Mouse (Mus musculus) B cell, adult (primary cell): ENCODE data around the gene Olfr57. TPM values are rescaled to one million over a fixed set of nuclear protein-coding genes. Genes with fewer than 3 reads are reported as not detected.

Experiments
- total RNA-seq: library from RNA; stranded (reverse); gene quantifications from 4 replicates; pipeline ENCODE4 v1.2.4, GENCODE M21; 2023; ENCODE audit not compliant: inconsistent age

Gene Olfr57
- not detected in 4 replicates for total RNA-seq

GRCm38 (mm10) chr10:79028441-79028840 is at the start of gene Olfr57:
Gene Olfr57 (plus strand): TSS chr10:79028741.

GRCm38 (mm10) chr10:78980750-78981149 is 47.8 kb upstream of the Olfr57 start, which contains the start of gene Olfr1352:
Gene Olfr1352 (plus strand): TSS chr10:78981050.

GRCm38 (mm10) chr10:79012172-79012571 is 16.4 kb upstream of the Olfr57 start, which contains the start of gene Olfr1351:
Gene Olfr1351 (plus strand): TSS chr10:79012472.

Other genes with a start within 250 kb of the Olfr57 start
- not detected in 4 replicates for gene Slc1a6, start 248.2 kb upstream of the Olfr57 start, total RNA-seq
- gene Olfr1356, start 176.6 kb upstream of the Olfr57 start, total RNA-seq = not detected in 4 replicates
- gene Olfr1355, start 153.2 kb upstream of the Olfr57 start, total RNA-seq = not detected in 4 replicates
- gene Olfr1354, start 115.6 kb upstream of the Olfr57 start, total RNA-seq = not detected in 4 replicates
- not detected in 4 replicates for gene Olfr8, start 78.1 kb upstream of the Olfr57 start, total RNA-seq
- not detected in 4 replicates for gene Olfr1353, start 65.4 kb upstream of the Olfr57 start, total RNA-seq
- not detected in 4 replicates for gene Olfr1352, start 47.7 kb upstream of the Olfr57 start, total RNA-seq
- not detected in 4 replicates for gene Olfr1351, start 16.3 kb upstream of the Olfr57 start, total RNA-seq
- 16.5 to 18.3 TPM (median 17.7 TPM) in 4 replicates for gene 2610008E11Rik, start 68.9 kb downstream of the Olfr57 start, total RNA-seq
- gene Vmn2r80, start 120.0 kb downstream of the Olfr57 start, total RNA-seq = not detected in 4 replicates
- not detected in 4 replicates for gene Vmn2r81, start 219.0 kb downstream of the Olfr57 start, total RNA-seq